Mouse (Mus musculus) stomach, embryonic 16.5 days (tissue): ENCODE data around the gene Asb4. TPM values are rescaled to one million over a fixed set of nuclear protein-coding genes. Genes with fewer than 3 reads are reported as not detected.

Experiments used
- ATAC-seq: fragments of 200-750 bp; cut with Nextera tagmentation; 2 replicates; pipeline ENCODE4 v1.8.0; 2017; ENCODE audit warnings: moderate number of reproducible peaks, moderate TSS enrichment; ENCODE audit not compliant: insufficient read depth, low FRiP score
- H3K27ac ChIP-seq: fragments of 300-500 bp; sonication (generic); 2 replicates; pipeline ENCODE4 v1.5.1; 2014; ENCODE audit warnings: low read length
- H3K27me3 ChIP-seq: fragments of 300-500 bp; sonication (generic); 2 replicates; pipeline ENCODE4 v1.6.1; 2014; ENCODE audit warnings: low read length, control low read depth, mixed read lengths; ENCODE audit not compliant: control insufficient read depth, insufficient read depth
- H3K36me3 ChIP-seq: fragments of 300-500 bp; sonication (generic); 2 replicates; pipeline ENCODE4 v1.6.1; 2014; ENCODE audit warnings: low read length; ENCODE audit not compliant: control insufficient read depth, insufficient read depth
- H3K4me1 ChIP-seq: fragments of 300-500 bp; sonication (generic); 2 replicates; pipeline ENCODE4 v1.6.1; 2014; ENCODE audit warnings: low read length, control low read depth, mixed read lengths; ENCODE audit not compliant: control insufficient read depth, insufficient read depth
- H3K4me2 ChIP-seq: fragments of 300-500 bp; sonication (generic); 2 replicates; pipeline ENCODE4 v1.6.1; 2014; ENCODE audit warnings: low read depth, low read length, mixed read lengths
- H3K4me3 ChIP-seq: fragments of 300-500 bp; sonication (generic); replicated peaks from 2 replicates; pipeline ENCODE4 v1.5.1; 2014; ENCODE audit warnings: mild to moderate bottlenecking, low read length
- H3K9ac ChIP-seq: fragments of 300-500 bp; sonication (generic); 2 replicates; pipeline ENCODE4 v1.6.1; 2014; ENCODE audit warnings: low read length
- H3K9me3 ChIP-seq: fragments of 300-500 bp; sonication (generic); replicated peaks from 2 replicates; pipeline ENCODE4 v1.6.1; 2016; ENCODE audit warnings: low read length, control low read depth; ENCODE audit not compliant: control insufficient read depth
- WGBS: fragments of 180-500 bp; shearing (Covaris S2); extraction: QIAGEN DNeasy Blood & Tissue Kit; methylation state at CpG from one replicate; pipeline ENCODE4 v1.1.7; 2014; 5-methylcytosine and 5-hydroxymethylcytosine counted together
- polyA plus RNA-seq: library from polyadenylated mRNA; unstranded; fragments of >200 nt; fragmentation: Nextera tagmentation; extraction: Ambion mirVana; gene quantifications from 2 replicates; pipeline ENCODE4 v1.2.1, GENCODE M21; 2015

The Asb4 gene
- polyA plus RNA-seq, 1 experiment from 2014 or later: 11.6 TPM

GRCm38 (mm10) chr6:5365845-5366244, 17.3 kb upstream of the Asb4 start:
- 76% methylated on average over 5 of the region's 5 CpGs for WGBS
- ATAC-seq: no peak
- H3K4me1 ChIP-seq: no peaks in the 10 kb centered on the region

GRCm38 (mm10) chr6:5376884-5377283, 6.3 kb upstream of the Asb4 start:
- Histone ChIP-seq H3K4me3 (no peak overlapping the region), H3K27me3 (no peaks in the 10 kb centered on the region), H3K9me3 (no peaks in the 10 kb centered on the region), H3K4me2 (no peak overlapping the region), H3K27ac (no peak overlapping the region), H3K4me1 (peaks cover 12% of the 10 kb centered on the region), H3K36me3 (no peaks in the 10 kb centered on the region), H3K9ac (no peak overlapping the region)
- WGBS: 90% methylated on average over 4 of the region's 4 CpGs
- no peak for ATAC-seq

More at GRCm38 (mm10) chr6:5365845-5366244, 17.3 kb upstream of the Asb4 start:
- no peak overlapping the region for H3K27ac ChIP-seq
- H3K4me2 ChIP-seq: no peak overlapping the region
- H3K4me3 ChIP-seq: no peak overlapping the region
- no peaks in the 10 kb centered on the region for H3K36me3 ChIP-seq
- no peaks in the 10 kb centered on the region for H3K27me3 ChIP-seq
- H3K9me3 ChIP-seq: no peaks in the 10 kb centered on the region
- H3K9ac ChIP-seq: no peak overlapping the region

GRCm38 (mm10) chr6:5379048-5379447, 4.1 kb upstream of the Asb4 start:
- Histone ChIP-seq H3K4me1 (peaks cover 23% of the 10 kb centered on the region), H3K4me2 (no peak overlapping the region), H3K36me3 (no peaks in the 10 kb centered on the region), H3K9ac (no peak overlapping the region), H3K4me3 (no peak overlapping the region), H3K27ac (no peak overlapping the region), H3K27me3 (no peaks in the 10 kb centered on the region), H3K9me3 (no peaks in the 10 kb centered on the region)
- 80% methylated on average over 3 of the region's 3 CpGs for WGBS
- no peak for ATAC-seq

- H3K36me3 ChIP-seq: no peaks in the 10 kb centered on the region
- H3K4me3 ChIP-seq: peak overlapping the region; percentile 25
- H3K9me3 ChIP-seq: no peaks in the 10 kb centered on the region
- 23% methylated on average over 22 of the region's 22 CpGs for WGBS
- peaks cover 23% of the 10 kb centered on the region for H3K4me1 ChIP-seq
- H3K27ac ChIP-seq: 0 out of 2 replicates have a peak overlapping the region, but pooled peaks have one; percentile 11
- peak overlapping the region; percentile 49 for H3K9ac ChIP-seq
- H3K4me2 ChIP-seq: peak overlapping the region; percentile 52
- ATAC-seq: no peak
- no peaks in the 10 kb centered on the region for H3K27me3 ChIP-seq
These were observed 3.2 kb upstream of the Asb4 start for GRCm38 (mm10) chr6:5379781-5380623.

- H3K4me2 ChIP-seq: peak overlapping the region; percentile 52; the same call in 1 of the 2 replicates
- no peaks in the 10 kb centered on the region for H3K36me3 ChIP-seq
- no peak overlapping the region for H3K4me3 ChIP-seq
- no peaks in the 10 kb centered on the region for H3K9me3 ChIP-seq
- 31% methylated on average over 9 of the region's 9 CpGs for WGBS
- H3K27ac ChIP-seq: no peak overlapping the region
- peaks cover 23% of the 10 kb centered on the region for H3K4me1 ChIP-seq
- H3K9ac ChIP-seq: peak overlapping the region; percentile 49; the same call in 1 of the 2 replicates
- ATAC-seq: no peak
- H3K27me3 ChIP-seq: no peaks in the 10 kb centered on the region
These were observed 2.4 kb upstream of the Asb4 start for GRCm38 (mm10) chr6:5380624-5381252.

GRCm38 (mm10) chr6:5381918-5382582, 1.1 kb upstream of the Asb4 start:
- peaks cover 23% of the 10 kb centered on the region for H3K4me1 ChIP-seq
- no peaks in the 10 kb centered on the region for H3K36me3 ChIP-seq
- H3K9me3 ChIP-seq: no peaks in the 10 kb centered on the region
- H3K27ac ChIP-seq: peak overlapping the region; percentile 53; the same call in 1 of the 2 replicates
- peak overlapping the region; percentile 58; the same call in 1 of the 2 replicates for H3K4me2 ChIP-seq
- no peak overlapping the region for H3K9ac ChIP-seq
- no peak for ATAC-seq
- no peak overlapping the region for H3K4me3 ChIP-seq
- 30% methylated on average over 13 of the region's 13 CpGs for WGBS
- H3K27me3 ChIP-seq: no peaks in the 10 kb centered on the region

GRCm38 (mm10) chr6:5382583-5383215, 487 bp upstream of the Asb4 start:
- Histone ChIP-seq H3K9ac (peak overlapping the region; percentile 46), H3K4me1 (peaks cover 23% of the 10 kb centered on the region), H3K36me3 (no peaks in the 10 kb centered on the region), H3K27me3 (no peaks in the 10 kb centered on the region), H3K4me3 (peak overlapping the region; percentile 41), H3K4me2 (peak overlapping the region; percentile 58), H3K9me3 (no peaks in the 10 kb centered on the region), H3K27ac (peak overlapping the region; percentile 31; the same call in 1 of the 2 replicates)
- ATAC-seq: peak; percentile 86; the same call in 1 of the 2 replicates
- 1% methylated on average over 16 of the region's 16 CpGs for WGBS

GRCm38 (mm10) chr6:5384178-5384490, 948 bp downstream of the Asb4 start:
- no peak overlapping the region for H3K27ac ChIP-seq
- peaks cover 23% of the 10 kb centered on the region for H3K4me1 ChIP-seq
- under 1% methylated on average over 11 of the region's 11 CpGs for WGBS
- peak overlapping the region; percentile 58 for H3K4me2 ChIP-seq
- ATAC-seq: no peak
- H3K27me3 ChIP-seq: no peaks in the 10 kb centered on the region
- H3K9ac ChIP-seq: peak overlapping the region; percentile 1; the same call in 1 of the 2 replicates
- H3K36me3 ChIP-seq: no peaks in the 10 kb centered on the region
- H3K9me3 ChIP-seq: no peaks in the 10 kb centered on the region
- peak overlapping the region; percentile 41 for H3K4me3 ChIP-seq
